Mouse (Mus musculus) lung, adult 2 months (tissue): ENCODE measurements at regions not wholly inside any gene's neighbourhood (a gene's known extent, or its start where the extent isn't known, plus 50 kb on each side); places are given as distances from the start of the nearest gene placed in this dataset.

Source experiments
- CTCF ChIP-seq: fragments of 200-500 bp; IDR thresholded peaks from 2 replicates; pipeline ENCODE4 v1.5.1; 2011; ENCODE audit warnings: mild to moderate bottlenecking, low read length, control low read depth; ENCODE audit not compliant: insufficient read depth
- POLR2A ChIP-seq: fragments of 200-500 bp; IDR thresholded peaks from 2 replicates; pipeline ENCODE4 v1.6.1; 2011; ENCODE audit warnings: low read depth, mild to moderate bottlenecking, control low read depth, low read length, borderline replicate concordance; ENCODE audit errors: extremely low read depth

DNA sequence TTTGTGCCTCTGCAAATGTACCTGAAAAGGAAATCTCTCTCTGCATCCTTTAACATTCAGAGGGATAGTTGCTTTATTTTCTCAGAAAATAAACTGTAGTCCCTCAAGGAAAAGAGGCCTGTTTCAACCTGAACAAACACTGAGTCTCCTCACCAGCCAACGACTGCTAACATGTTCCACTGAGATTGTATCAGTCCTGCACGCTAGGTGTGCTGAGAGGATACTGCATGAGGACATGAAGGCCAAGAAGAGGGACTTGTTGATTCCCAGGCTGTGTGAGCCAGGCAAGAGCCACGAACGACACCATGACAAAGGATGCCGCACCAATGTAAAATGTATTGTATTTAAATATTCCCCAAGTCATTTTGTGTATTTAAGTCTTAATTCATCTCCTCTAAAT, 65.2 kb downstream of the Gm4791 start:
- TF ChIP-seq CTCF (no peak), POLR2A (no peak)
